Mouse (Mus musculus) liver, postnatal 0 days (tissue): Measurements from ENCODE around the gene Dnajc15.

Source experiments
- CTCF ChIP-seq: sonication (generic); IDR thresholded peaks from 2 replicates; pipeline ENCODE4 v1.5.1; 2016; ENCODE audit warnings: antibody characterized with exemption, low read depth
- EP300 ChIP-seq: IDR thresholded peaks from 2 replicates; pipeline ENCODE4 v1.6.1; 2016; ENCODE audit warnings: antibody characterized with exemption, low read depth, mild to moderate bottlenecking

- TF ChIP-seq CTCF (no peak), EP300 (no peak)
Observed at GRCm38 (mm10) chr14:77807836-77808235, 67.1 kb downstream of the Dnajc15 start.
